Mouse (Mus musculus) C2C12 (cell line): ENCODE measurements around the gene Tmem53. TPM values are rescaled to one million over a fixed set of nuclear protein-coding genes. Genes with fewer than 3 reads are reported as not detected.

Experiments
- H3K27me3 ChIP-seq: one replicate; pipeline ENCODE4 v1.6.1; 2011; ENCODE audit not compliant: control insufficient read depth, insufficient read depth, insufficient read length
- H3K36me3 ChIP-seq: one replicate; pipeline ENCODE4 v1.6.1; 2011; ENCODE audit not compliant: control insufficient read depth, insufficient read depth
- H3K4me3 ChIP-seq: one replicate; pipeline ENCODE4 v1.5.1; 2011; ENCODE audit warnings: mild to moderate bottlenecking, control low read depth; ENCODE audit not compliant: poor library complexity, insufficient read depth, severe bottlenecking
- H3K79me2 ChIP-seq: one replicate; pipeline ENCODE4 v1.6.1; 2011; ENCODE audit not compliant: control insufficient read depth, insufficient read depth
- H3K79me3 ChIP-seq: one replicate; pipeline ENCODE4 v1.6.1; 2011; ENCODE audit warnings: low read depth, control low read depth
- H3ac ChIP-seq: one replicate; pipeline ENCODE3; 2011; ENCODE audit warnings: low read depth; ENCODE audit not compliant: control insufficient read depth, insufficient read length
- CEBPB ChIP-seq: IDR thresholded peaks from one replicate; pipeline ENCODE4 v1.6.1; 2011; ENCODE audit warnings: low read depth, mild to moderate bottlenecking, control low read depth, moderate library complexity
- CTCF ChIP-seq: IDR thresholded peaks from one replicate; pipeline ENCODE4 v1.5.1; 2011; ENCODE audit not compliant: control insufficient read depth, insufficient read depth, insufficient read length
- FOSL1 ChIP-seq: IDR thresholded peaks from one replicate; pipeline ENCODE4 v1.8.0; 2011; ENCODE audit warnings: mild to moderate bottlenecking, low read length; ENCODE audit not compliant: poor library complexity, insufficient read depth, severe bottlenecking
- MAX ChIP-seq: IDR thresholded peaks from one replicate; pipeline ENCODE4 v1.6.1; 2011; ENCODE audit warnings: mild to moderate bottlenecking, control low read depth
- MYOD1 ChIP-seq: IDR thresholded peaks from one replicate; pipeline ENCODE4 v1.6.1; 2011; ENCODE audit warnings: low read depth; ENCODE audit not compliant: control insufficient read depth, insufficient read length
- MYOG ChIP-seq: IDR thresholded peaks from one replicate; pipeline ENCODE4 v1.6.1; 2011; ENCODE audit not compliant: control insufficient read depth, insufficient read length; ENCODE audit errors: extremely low read depth
- USF1 ChIP-seq: IDR thresholded peaks from one replicate; pipeline ENCODE4 v1.6.1; 2011; ENCODE audit warnings: low read depth, mild to moderate bottlenecking, control low read depth, moderate library complexity
- polyA plus RNA-seq: library from polyadenylated mRNA; unstranded; fragments of >200 nt; fragmentation: generic; extraction: Trizol; gene quantifications from one replicate; pipeline ENCODE4 v1.2.1, GENCODE M21; 2012; ENCODE audit warnings: missing spikeins

Tmem53 gene
- polyA plus RNA-seq, 1 experiment: 3.2 TPM

DNA sequence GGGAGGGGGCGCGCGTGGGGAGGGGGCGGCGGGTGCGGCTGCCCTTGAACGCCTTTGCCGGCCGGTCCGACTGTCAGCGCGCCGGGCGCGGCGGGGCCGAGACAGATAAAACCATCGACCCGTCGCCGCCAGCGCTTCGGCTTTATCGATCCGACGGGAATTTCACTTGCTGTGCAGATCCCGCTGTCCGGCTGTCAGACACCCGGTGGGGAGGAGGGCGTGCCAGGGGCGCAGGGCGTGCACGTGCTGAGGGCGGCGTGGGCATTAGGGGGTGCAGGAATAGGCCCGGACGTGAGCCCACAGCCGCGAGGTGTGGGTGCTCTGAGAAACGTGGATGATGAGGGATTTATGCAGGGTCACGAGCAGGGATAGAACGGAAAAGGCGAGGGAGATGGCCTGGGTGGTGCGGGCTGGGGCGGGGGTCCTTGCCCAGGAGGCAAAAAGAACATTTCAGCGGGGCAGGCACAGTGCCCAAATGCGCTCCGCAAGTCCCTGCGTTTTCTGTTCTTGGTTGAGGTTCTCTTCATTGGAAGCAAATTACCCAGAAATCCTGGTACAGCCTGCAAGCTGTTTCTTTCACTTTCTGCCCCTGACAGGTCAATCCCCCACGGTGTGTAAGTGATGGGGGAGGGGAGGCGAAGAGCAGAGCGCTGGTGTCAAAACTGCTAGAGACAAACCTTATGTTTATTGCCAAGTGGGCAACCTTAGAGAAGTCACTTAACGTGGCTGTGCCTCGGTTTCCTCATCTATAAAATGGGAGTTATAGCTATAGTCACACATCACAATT is 52.7 kb downstream of the Tmem53 start:
- TF ChIP-seq MYOG: no peak
- TF ChIP-seq MYOD1: no peak
- no peak for TF ChIP-seq CEBPB
- H3K27me3 ChIP-seq: peaks cover 63% of the 10 kb centered on the region

GRCm38 (mm10) chr4:117305461-117305860 is 53.7 kb downstream of the Tmem53 start:
- no peaks in the 10 kb centered on the region for H3K79me3 ChIP-seq
- H3K4me3 ChIP-seq: no peak overlapping the region

More for the DNA sequence above, 52.7 kb downstream of the Tmem53 start:
- no peaks in the 10 kb centered on the region for H3K79me3 ChIP-seq
- no peaks in the 10 kb centered on the region for H3K36me3 ChIP-seq
- no peaks in the 10 kb centered on the region for H3K79me2 ChIP-seq
- no peak overlapping the region for H3K4me3 ChIP-seq
- H3ac ChIP-seq: peak overlapping the region; percentile 9

GRCm38 (mm10) chr4:117307270-117307669 is 55.5 kb downstream of the Tmem53 start:
- no peak for TF ChIP-seq MAX
- TF ChIP-seq CEBPB: no peak
- TF ChIP-seq FOSL1: no peak

More at GRCm38 (mm10) chr4:117305461-117305860, 53.7 kb downstream of the Tmem53 start:
- Histone ChIP-seq H3K27me3 (peaks cover 54% of the 10 kb centered on the region), H3K79me2 (no peaks in the 10 kb centered on the region), H3ac (no peak overlapping the region), H3K36me3 (no peaks in the 10 kb centered on the region)
- TF ChIP-seq MYOG: no peak
- TF ChIP-seq MAX: no peak
- TF ChIP-seq MYOD1: no peak

DNA sequence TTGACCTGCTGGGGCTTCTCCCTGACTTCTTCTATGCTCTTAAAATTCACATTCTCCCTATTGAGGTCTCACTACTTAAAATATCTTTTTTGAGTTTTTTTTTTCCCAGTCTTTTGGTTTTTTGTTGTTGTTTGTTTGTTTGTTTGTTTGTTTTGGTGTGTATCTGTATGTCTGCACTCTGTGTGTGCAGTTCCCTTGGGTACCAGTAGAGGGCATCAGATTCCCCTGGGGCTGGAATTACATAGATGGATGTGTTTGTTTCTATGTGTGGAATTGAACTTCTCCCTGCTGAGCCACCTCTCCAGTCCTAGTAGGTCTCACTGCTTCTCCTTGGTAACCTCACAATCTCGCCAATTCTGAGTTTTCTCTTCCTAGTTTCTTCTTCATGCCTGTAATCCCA is 57.7 kb downstream of the Tmem53 start:
- Histone ChIP-seq H3K79me3 (no peaks in the 10 kb centered on the region), H3ac (no peak overlapping the region), H3K4me3 (no peak overlapping the region), H3K36me3 (no peaks in the 10 kb centered on the region), H3K79me2 (no peaks in the 10 kb centered on the region), H3K27me3 (peaks cover 20% of the 10 kb centered on the region)
- TF ChIP-seq USF1: no peak
- TF ChIP-seq MYOD1: no peak
- no peak for TF ChIP-seq CTCF
- no peak for TF ChIP-seq MAX
- no peak for TF ChIP-seq CEBPB
- no peak for TF ChIP-seq MYOG
- no peak for TF ChIP-seq FOSL1

More at GRCm38 (mm10) chr4:117307270-117307669, 55.5 kb downstream of the Tmem53 start:
- Histone ChIP-seq H3ac (no peak overlapping the region), H3K79me2 (no peaks in the 10 kb centered on the region), H3K36me3 (no peaks in the 10 kb centered on the region), H3K4me3 (no peak overlapping the region), H3K79me3 (no peaks in the 10 kb centered on the region), H3K27me3 (peaks cover 41% of the 10 kb centered on the region)

- no peaks in the 10 kb centered on the region for H3K79me2 ChIP-seq
- H3K27me3 ChIP-seq: peaks cover 5% of the 10 kb centered on the region
- H3K36me3 ChIP-seq: no peaks in the 10 kb centered on the region
- H3ac ChIP-seq: no peak overlapping the region
- H3K79me3 ChIP-seq: no peaks in the 10 kb centered on the region
- no peak for TF ChIP-seq MYOG
- no peak for TF ChIP-seq CTCF
- TF ChIP-seq FOSL1: no peak
- no peak for TF ChIP-seq CEBPB
- no peak for TF ChIP-seq MAX
- TF ChIP-seq USF1: no peak
- no peak for TF ChIP-seq MYOD1
- no peak overlapping the region for H3K4me3 ChIP-seq
These were observed 60.1 kb downstream of the Tmem53 start for GRCm38 (mm10) chr4:117311891-117312290.

GRCm38 (mm10) chr4:117312416-117313084 is 60.8 kb downstream of the Tmem53 start:
- H3K79me2 ChIP-seq: no peaks in the 10 kb centered on the region
- H3K36me3 ChIP-seq: no peaks in the 10 kb centered on the region
- H3K79me3 ChIP-seq: no peaks in the 10 kb centered on the region
- peaks cover 2% of the 10 kb centered on the region for H3K27me3 ChIP-seq
- TF ChIP-seq MYOD1 (no peak), CTCF (no peak), FOSL1 (no peak), MAX (no peak), USF1 (no peak), CEBPB (no peak), MYOG (no peak)
- H3K4me3 ChIP-seq: no peak overlapping the region
- H3ac ChIP-seq: no peak overlapping the region
